Mouse (Mus musculus): ENCODE measurements around the gene Pp2d1. TPM values are rescaled to one million over a fixed set of nuclear protein-coding genes. Genes with fewer than 3 reads are reported as not detected.

Pp2d1 gene
- polyA plus RNA-seq, 1 experiment, result not detected

DNA sequence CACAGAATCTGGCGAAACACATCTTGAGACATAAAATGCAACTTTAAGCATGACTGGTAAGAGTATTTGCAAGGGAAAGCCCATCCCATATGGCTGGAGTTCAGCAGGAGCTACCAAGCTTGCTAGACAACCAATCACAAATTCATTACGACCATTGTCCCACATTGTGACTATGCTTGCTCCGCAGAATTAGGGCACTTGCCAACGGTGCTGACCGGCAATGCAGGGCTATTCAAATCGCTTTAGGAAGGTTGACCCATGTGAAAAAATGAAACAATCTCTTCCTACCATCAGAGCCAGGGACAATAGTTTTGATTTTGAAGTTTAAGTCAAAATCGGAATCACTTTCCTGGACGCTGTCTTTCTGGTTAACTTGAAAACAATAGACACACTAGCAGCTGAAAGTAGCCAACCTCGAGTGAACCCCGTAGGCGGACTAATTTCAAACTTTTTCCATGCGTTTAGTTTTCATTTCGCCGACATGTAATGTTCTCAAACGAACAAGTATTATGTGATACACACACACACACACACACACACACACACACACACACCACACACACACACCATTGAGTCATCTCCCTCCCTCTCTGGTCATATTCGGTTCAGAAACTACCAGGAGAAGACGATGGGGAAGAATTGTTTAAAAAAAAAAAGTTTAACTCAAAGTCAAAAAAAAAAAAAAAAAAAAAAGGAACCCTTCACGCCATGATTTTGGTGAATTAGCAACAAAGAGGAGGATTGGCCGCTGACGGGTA, 27.1 kb upstream of the Pp2d1 start, which contains the start of gene Kat2b:
Gene Kat2b (plus strand): TSS at position 701 of the 758 bp plus-strand sequence.
- Histone ChIP-seq H3K27ac (ENCODE audit: insufficient read depth, low read depth, low read length) (peak within 1 kb of the TSS; percentile 92), H3K4me1 (ENCODE audit: control insufficient read depth, insufficient read depth, low read length) (peaks cover 15% of the 10 kb centered on the region; the same call in 1 of the 2 replicates), H3K36me3 (ENCODE audit: control insufficient read depth, insufficient read depth, low read length) (no peaks in the 10 kb centered on the region), H3K4me3 (ENCODE audit: insufficient read depth, low read depth, low read length) (peak within 1 kb of the TSS; percentile 99), H3K27me3 (replicated peaks; ENCODE audit: control insufficient read depth, insufficient read depth, low read length) (no peaks in the 10 kb centered on the region)
- TF ChIP-seq CTCF (conservative IDR thresholded peaks at IDR 0.05; ENCODE audit: insufficient read depth, insufficient read length, low read depth, low read length) (no peak), POLR2A (IDR thresholded peaks at IDR 0.05; ENCODE audit: low read depth, low read length) (no peak)
- DNase-seq, result peak; percentile 75
- 1% methylated on average over 20 of the region's 20 CpGs for WGBS

DNA sequence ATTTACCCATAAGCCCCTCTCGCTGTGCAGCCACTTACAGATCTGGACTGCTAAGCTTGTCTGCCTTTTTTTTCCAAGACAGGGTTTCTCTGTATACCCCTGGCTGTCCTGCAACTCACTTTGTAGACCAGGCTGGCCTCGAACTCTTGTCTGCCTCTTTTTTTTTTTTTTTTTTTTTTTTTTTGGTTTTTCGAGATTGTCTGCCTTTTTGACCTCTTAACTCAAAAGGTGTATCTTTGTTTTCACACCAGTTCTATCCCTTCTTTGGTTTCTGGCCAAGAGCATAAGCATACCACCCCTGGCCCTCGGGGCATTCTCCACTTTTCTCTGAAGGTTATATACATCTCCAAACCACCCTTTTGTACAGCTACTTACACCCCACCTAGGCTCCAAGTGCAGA, 25.6 kb upstream of the Pp2d1 start:
- H3K27me3 ChIP-seq (replicated peaks; ENCODE audit: control insufficient read depth, insufficient read depth, low read length), result no peaks in the 10 kb centered on the region
- no peak overlapping the region for H3K27ac ChIP-seq (ENCODE audit: insufficient read depth, low read depth, low read length)
- H3K4me1 ChIP-seq (ENCODE audit: control insufficient read depth, insufficient read depth, low read length), result peaks cover 15% of the 10 kb centered on the region; the same call in 1 of the 2 replicates
- TF ChIP-seq CTCF (conservative IDR thresholded peaks at IDR 0.05; ENCODE audit: insufficient read depth, insufficient read length, low read depth, low read length), result no peak
- no peak for TF ChIP-seq POLR2A (IDR thresholded peaks at IDR 0.05; ENCODE audit: low read depth, low read length)
- no peak for DNase-seq
- no peak overlapping the region for H3K4me3 ChIP-seq (ENCODE audit: insufficient read depth, low read depth, low read length)
- 94% methylated on average over 4 of the region's 4 CpGs for WGBS
- H3K36me3 ChIP-seq (ENCODE audit: control insufficient read depth, insufficient read depth, low read length), result no peaks in the 10 kb centered on the region

DNA sequence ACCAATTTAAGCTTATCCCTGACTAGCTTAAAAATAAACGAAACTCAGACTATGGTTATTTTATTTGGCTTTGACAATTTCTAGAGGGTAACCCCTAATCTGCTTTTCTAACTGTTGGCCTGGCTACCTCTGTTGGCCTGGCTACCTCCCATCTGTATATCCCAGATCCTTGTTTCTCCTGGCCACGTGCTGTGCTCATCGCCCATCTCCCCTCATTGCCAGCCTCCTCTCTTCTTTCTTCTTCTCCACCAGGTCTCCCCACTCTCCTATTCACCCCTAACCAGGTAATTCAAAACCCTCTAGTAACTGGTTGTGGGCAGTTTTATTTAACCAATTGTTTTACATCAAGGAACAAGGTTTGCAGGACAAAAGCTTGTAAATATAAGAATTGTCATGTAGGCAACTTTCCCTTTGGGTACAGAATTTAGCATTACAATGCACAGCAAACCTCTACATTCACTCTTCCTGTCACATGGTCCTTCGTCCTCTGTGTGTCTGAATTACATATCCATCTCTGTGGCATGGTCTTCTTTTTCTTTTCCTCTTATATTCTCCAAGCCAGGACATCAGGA, 22.3 kb upstream of the Pp2d1 start:
- no peak for TF ChIP-seq POLR2A (IDR thresholded peaks at IDR 0.05; ENCODE audit: low read depth, low read length)
- no peak for TF ChIP-seq CTCF (conservative IDR thresholded peaks at IDR 0.05; ENCODE audit: insufficient read depth, insufficient read length, low read depth, low read length)
- no peaks in the 10 kb centered on the region for H3K27me3 ChIP-seq (replicated peaks; ENCODE audit: control insufficient read depth, insufficient read depth, low read length)
- H3K27ac ChIP-seq (ENCODE audit: insufficient read depth, low read depth, low read length), result no peak overlapping the region
- DNase-seq, result no peak
- 83% methylated on average over 4 of the region's 4 CpGs for WGBS
- H3K36me3 ChIP-seq (ENCODE audit: control insufficient read depth, insufficient read depth, low read length), result no peaks in the 10 kb centered on the region
- no peak overlapping the region for H3K4me3 ChIP-seq (ENCODE audit: insufficient read depth, low read depth, low read length)
- H3K4me1 ChIP-seq (ENCODE audit: control insufficient read depth, insufficient read depth, low read length), result peaks cover 5% of the 10 kb centered on the region; the same call in 1 of the 2 replicates

DNA sequence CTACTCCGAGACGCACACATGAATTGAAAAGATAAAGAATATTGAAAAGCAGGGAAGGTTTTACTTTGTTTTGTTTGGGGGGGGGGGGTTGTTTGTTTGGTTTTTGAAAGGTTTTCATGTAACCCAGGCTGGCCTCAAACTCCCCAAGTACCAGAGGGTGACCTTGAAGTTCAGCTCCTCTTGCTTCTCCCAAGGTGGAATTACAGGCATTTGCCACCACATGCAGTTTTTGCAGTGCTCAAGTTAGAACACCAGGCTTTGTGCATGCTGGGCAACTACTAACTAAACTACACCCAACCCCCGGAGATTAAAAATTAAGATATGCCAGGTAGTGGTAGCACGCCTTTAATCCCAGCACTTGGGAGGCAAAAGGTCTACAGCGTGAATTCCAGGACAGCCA, 20.4 kb upstream of the Pp2d1 start:
- TF ChIP-seq POLR2A (IDR thresholded peaks at IDR 0.05; ENCODE audit: low read depth, low read length) (no peak), CTCF (conservative IDR thresholded peaks at IDR 0.05; ENCODE audit: insufficient read depth, insufficient read length, low read depth, low read length) (no peak)
- no peaks in the 10 kb centered on the region for H3K4me1 ChIP-seq (ENCODE audit: control insufficient read depth, insufficient read depth, low read length)
- no peaks in the 10 kb centered on the region for H3K27me3 ChIP-seq (replicated peaks; ENCODE audit: control insufficient read depth, insufficient read depth, low read length)
- no peak overlapping the region for H3K27ac ChIP-seq (ENCODE audit: insufficient read depth, low read depth, low read length)
- no peak for DNase-seq
- WGBS, result 76% methylated on average over 5 of the region's 5 CpGs
- H3K4me3 ChIP-seq (ENCODE audit: insufficient read depth, low read depth, low read length), result no peak overlapping the region
- H3K36me3 ChIP-seq (ENCODE audit: control insufficient read depth, insufficient read depth, low read length), result no peaks in the 10 kb centered on the region

DNA sequence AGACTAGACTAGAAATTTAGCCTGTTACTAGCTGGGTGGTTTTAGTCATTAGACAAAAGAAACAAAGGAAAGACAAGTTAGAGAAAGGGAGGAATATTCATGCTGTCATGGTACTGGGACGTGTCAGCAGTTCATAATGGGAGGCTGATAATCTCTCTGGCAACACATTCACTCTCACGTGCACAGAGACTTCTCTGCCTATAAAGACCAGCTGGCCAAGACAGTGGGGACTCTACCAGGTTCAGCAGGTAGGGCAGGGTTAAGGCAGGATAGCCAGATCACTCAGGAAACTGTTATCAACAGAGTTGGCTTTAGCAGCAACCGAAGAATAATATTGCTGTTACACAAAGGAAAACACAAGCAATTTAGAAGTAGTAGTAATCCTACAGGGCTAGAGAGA, 18.2 kb upstream of the Pp2d1 start:
- Histone ChIP-seq H3K4me1 (ENCODE audit: control insufficient read depth, insufficient read depth, low read length) (no peaks in the 10 kb centered on the region), H3K4me3 (ENCODE audit: insufficient read depth, low read depth, low read length) (no peak overlapping the region), H3K27ac (ENCODE audit: insufficient read depth, low read depth, low read length) (no peak overlapping the region), H3K27me3 (replicated peaks; ENCODE audit: control insufficient read depth, insufficient read depth, low read length) (no peaks in the 10 kb centered on the region), H3K36me3 (ENCODE audit: control insufficient read depth, insufficient read depth, low read length) (no peaks in the 10 kb centered on the region)
- WGBS, result 82% methylated on average over 3 of the region's 3 CpGs
- TF ChIP-seq POLR2A (IDR thresholded peaks at IDR 0.05; ENCODE audit: low read depth, low read length) (no peak), CTCF (conservative IDR thresholded peaks at IDR 0.05; ENCODE audit: insufficient read depth, insufficient read length, low read depth, low read length) (no peak)
- DNase-seq, result no peak

DNA sequence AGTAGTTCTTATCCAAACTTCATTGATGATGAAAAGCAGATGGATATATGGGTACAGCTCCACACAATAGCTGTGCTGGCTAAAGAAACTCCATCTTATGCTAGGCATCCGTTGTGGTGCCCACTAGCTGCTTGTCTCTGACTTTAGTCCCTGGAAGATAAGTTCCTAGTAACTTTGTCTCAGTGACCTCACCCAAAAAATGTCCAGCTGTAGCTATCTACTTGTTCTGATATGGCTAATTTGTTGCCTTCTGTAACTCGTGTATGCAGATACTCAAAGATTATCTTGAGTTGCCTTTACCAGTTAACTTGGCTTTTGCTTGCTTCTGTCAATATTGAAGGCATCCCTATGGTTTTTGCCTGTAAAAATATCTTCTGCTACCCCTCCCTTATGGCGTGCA, 15.6 kb upstream of the Pp2d1 start:
- no peaks in the 10 kb centered on the region for H3K36me3 ChIP-seq (ENCODE audit: control insufficient read depth, insufficient read depth, low read length)
- no peak for DNase-seq
- H3K4me3 ChIP-seq (ENCODE audit: insufficient read depth, low read depth, low read length), result no peak overlapping the region
- H3K27ac ChIP-seq (ENCODE audit: insufficient read depth, low read depth, low read length), result no peak overlapping the region
- WGBS, result 88% methylated on average over 3 of the region's 3 CpGs
- H3K27me3 ChIP-seq (replicated peaks; ENCODE audit: control insufficient read depth, insufficient read depth, low read length), result no peaks in the 10 kb centered on the region
- H3K4me1 ChIP-seq (ENCODE audit: control insufficient read depth, insufficient read depth, low read length), result no peaks in the 10 kb centered on the region
- TF ChIP-seq CTCF (conservative IDR thresholded peaks at IDR 0.05; ENCODE audit: insufficient read depth, insufficient read length, low read depth, low read length) (no peak), POLR2A (IDR thresholded peaks at IDR 0.05; ENCODE audit: low read depth, low read length) (no peak)

DNA sequence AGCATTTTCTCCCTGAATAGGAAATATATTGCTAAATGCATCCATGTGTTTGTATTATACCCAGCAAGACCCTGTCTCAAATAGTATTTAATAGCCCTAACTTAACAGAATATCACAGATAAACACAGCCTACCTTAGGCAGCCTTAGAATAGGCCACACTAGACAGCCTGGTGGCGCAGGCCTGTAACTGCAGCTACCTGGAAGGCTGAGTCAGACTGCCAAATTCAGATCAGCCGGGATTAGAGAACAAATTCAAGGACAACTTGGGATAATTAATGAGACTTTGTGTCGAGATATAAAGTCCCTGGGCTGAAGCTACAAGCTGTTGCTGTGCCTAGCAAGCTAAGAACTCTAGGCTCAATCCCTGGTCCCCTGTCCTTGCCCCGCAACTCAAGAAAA, 14.8 kb upstream of the Pp2d1 start:
- H3K4me3 ChIP-seq (ENCODE audit: insufficient read depth, low read depth, low read length), result no peak overlapping the region
- 63% methylated on average over 4 of the region's 4 CpGs for WGBS
- peak; percentile 32 for DNase-seq

More for the DNA sequence above, 14.8 kb upstream of the Pp2d1 start:
- H3K4me1 ChIP-seq (ENCODE audit: control insufficient read depth, insufficient read depth, low read length), result no peaks in the 10 kb centered on the region
- no peak overlapping the region for H3K27ac ChIP-seq (ENCODE audit: insufficient read depth, low read depth, low read length)
- TF ChIP-seq CTCF (conservative IDR thresholded peaks at IDR 0.05; ENCODE audit: insufficient read depth, insufficient read length, low read depth, low read length), result peak; percentile 56
- TF ChIP-seq POLR2A (IDR thresholded peaks at IDR 0.05; ENCODE audit: low read depth, low read length), result no peak
- no peaks in the 10 kb centered on the region for H3K36me3 ChIP-seq (ENCODE audit: control insufficient read depth, insufficient read depth, low read length)
- H3K27me3 ChIP-seq (replicated peaks; ENCODE audit: control insufficient read depth, insufficient read depth, low read length), result no peaks in the 10 kb centered on the region

All from kidney, adult 2 months (tissue).